Mouse (Mus musculus) yolk sac, embryonic 10.5 days (tissue): ENCODE measurements around the gene Mpc1.
A peak's percentile ranks its signal among the peaks of the same experiment; 100 is the strongest.

Source experiments
- DNase-seq: peaks from one replicate; pipeline ENCODE4 v3.0.0-alpha.2; 2017; ENCODE audit warnings: low spot score

Mpc1 gene

DNA sequence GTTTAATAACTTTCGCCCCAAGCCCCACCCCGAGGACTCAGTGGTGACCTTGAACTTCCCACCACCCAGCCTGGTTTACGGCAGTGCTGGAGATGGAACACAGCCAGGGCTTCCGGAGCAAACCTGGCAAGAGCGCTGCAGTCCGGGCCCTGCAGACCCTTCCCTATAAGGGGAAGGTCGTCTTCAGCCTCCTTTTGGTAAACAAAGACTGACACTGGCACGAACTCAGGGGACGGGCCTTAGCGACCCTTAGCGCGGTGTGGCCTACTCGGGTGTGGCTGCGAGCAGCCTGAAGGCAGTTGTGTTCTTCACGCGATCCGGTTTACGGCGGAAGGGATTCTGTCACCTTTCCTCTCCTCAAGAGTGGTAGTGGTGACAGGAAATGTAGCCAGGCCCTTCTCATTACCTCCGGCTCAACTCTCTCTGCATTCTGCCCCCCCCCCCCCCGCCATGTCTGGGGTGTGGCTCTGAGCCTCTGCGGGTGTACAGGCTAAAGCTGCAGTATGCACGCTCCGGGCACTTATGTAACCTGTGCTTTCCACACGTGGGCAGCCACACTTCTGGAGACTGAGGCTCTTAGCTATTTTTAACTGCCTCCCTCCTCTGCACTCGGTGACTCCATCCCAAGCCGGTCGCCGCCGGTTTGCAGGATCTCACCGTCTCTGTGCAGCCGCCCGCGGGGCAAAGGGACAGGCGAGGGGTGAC, at the start of gene Mpc1:
Mpc1 (plus strand) TSS at position 84 of the 705 bp plus-strand sequence.
- DNase-seq, result no peak

GRCm38 (mm10) chr17:8233618-8234214, 49.0 kb upstream of the Mpc1 start:
- DNase-seq, result no peak

GRCm38 (mm10) chr17:8234537-8234936, 48.2 kb upstream of the Mpc1 start:
- no peak for DNase-seq

GRCm38 (mm10) chr17:8235743-8236142, 47.0 kb upstream of the Mpc1 start, which contains the start of gene Ccr6:
Ccr6 (plus strand) TSS chr17:8236043.
- DNase-seq, result no peak

DNA sequence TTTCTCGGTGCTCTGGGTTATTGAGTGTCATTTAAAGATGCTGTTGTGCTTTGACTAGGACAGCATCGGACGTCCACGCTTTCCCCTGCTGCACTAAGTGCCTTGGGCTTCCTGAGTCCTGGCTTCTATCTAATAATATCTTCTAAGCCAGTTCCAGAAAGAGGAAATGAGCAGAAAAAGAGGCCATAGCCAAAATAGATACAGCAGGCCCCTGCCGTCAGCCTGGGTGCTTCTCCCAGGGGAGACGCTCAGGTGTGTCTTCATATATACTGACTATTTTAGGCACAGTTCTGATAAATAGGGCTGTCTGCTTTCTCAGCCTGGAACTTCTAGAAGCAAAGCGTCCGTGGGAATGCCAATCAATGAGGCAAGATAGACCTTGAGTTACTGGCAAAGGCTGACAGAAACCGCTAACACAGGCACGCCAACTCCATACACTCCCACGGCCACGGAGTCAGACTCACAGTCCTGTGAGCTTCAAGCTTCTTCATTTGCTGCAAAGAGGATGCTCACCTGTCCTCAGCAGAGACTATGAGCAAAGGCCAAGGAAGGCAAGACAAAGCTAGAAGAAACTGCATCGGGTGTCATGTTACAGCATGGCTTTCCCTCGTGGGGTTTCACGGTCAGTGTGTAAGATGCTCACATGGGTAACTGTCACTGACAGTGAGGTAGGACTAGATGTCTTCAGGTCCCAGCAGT, 44.5 kb upstream of the Mpc1 start:
- no peak for DNase-seq

DNA sequence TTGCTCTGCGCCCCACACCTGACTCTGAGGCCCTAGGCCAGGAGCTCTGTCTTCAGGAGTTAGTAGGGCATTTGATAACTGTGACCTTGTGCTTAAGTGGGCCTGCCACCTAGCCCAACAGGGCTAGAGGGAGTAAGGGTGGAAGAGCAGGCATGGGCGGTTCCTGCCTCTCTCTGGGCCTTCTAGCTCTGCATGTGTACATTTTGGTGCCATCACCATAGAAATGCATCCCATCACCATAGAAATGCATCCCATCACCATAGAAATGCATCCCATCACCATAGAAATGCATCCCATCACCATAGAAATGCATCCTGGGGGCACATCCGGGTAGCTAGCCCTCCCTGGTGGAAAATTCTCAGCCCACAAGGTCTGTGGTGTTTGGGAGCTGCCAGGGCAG, 43.1 kb upstream of the Mpc1 start:
- no peak for DNase-seq

DNA sequence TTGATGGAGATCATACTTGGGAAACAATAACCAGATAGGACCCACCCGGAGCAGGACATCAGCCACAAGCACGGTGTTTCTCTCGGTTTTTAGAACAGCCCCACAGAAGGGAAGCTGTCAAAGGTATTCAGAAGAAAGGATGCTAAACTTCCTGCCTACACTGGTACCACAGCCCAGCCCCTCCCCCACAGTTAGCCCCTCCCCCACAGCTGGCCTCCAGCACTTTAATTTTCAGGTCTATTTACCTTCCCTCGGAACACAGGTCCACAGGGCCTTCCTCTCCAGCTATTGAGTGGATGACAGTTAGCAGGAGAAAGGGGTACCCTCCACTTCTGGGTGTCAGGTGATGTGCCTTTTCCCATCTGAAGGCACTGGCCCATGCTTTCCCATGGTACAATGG, 42.2 kb upstream of the Mpc1 start:
- no peak for DNase-seq

GRCm38 (mm10) chr17:8241645-8242044, 41.1 kb upstream of the Mpc1 start:
- DNase-seq, result no peak

GRCm38 (mm10) chr17:8242186-8242585, 40.5 kb upstream of the Mpc1 start:
- no peak for DNase-seq

- no peak for DNase-seq
These were observed 38.6 kb upstream of the Mpc1 start for GRCm38 (mm10) chr17:8244124-8244523.

- DNase-seq, result no peak
These were observed 36.5 kb upstream of the Mpc1 start for GRCm38 (mm10) chr17:8246102-8246754.

DNA sequence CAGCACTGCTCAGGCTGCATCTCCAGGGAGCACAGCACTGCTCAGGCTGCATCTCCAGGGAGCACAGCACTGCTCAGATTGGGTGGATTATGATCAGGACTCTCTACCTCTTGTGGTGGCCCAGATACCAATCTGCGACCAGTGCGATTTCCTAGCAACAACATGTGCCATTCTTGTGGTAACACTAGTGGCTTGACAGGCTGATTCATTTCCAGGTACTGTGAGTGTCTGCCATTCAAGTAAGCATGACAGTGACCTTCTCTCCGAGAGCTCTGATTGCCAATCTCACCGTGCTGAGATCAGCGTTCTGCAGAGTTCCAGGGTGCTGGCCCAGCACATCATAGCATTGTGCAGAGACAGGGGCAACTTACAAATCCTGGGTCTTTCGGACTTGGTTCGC, 31.0 kb upstream of the Mpc1 start:
- DNase-seq, result no peak

DNA sequence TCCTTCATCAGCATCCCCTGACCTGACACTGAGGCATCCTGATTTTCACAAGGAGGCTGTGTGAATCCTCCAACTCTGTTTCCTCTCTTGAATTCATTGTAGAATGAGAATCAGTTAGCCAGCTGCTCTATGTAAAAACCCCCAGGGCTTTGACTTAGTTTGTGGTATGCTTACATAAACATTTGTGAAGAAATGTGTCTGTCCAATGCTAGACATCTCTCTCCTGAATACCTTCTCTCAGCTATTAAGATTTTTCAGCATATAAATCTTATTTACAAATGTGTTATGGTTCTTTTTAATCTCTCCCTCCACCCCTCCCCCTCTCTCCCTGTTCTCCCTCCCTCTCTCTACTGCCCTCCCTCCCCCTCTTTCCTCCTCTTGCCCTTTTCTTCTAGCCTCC, 28.4 kb upstream of the Mpc1 start:
- no peak for DNase-seq

- DNase-seq, result no peak
These were observed 27.8 kb upstream of the Mpc1 start for GRCm38 (mm10) chr17:8254914-8255313.

DNA sequence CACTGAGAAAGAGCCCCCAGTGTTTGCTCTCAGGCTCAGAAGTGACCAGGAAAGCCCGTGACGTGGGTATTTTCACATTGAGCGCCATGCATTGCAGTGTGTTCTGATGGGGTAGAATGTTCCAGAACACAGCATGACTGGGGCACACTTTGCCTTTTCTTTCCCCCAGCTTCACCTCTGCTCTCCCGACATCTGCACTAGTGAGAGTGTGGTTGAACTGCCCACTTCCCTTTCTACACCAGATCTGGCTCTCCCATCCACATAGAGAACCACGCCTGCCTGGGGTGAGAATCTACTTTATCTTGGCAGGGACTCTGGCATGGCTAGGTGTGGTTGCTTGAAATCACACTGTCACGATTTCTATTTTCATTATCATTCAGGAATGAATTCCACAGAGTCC, 27.1 kb upstream of the Mpc1 start:
- DNase-seq, result no peak

GRCm38 (mm10) chr17:8256982-8257381, 25.7 kb upstream of the Mpc1 start:
- DNase-seq, result no peak

DNA sequence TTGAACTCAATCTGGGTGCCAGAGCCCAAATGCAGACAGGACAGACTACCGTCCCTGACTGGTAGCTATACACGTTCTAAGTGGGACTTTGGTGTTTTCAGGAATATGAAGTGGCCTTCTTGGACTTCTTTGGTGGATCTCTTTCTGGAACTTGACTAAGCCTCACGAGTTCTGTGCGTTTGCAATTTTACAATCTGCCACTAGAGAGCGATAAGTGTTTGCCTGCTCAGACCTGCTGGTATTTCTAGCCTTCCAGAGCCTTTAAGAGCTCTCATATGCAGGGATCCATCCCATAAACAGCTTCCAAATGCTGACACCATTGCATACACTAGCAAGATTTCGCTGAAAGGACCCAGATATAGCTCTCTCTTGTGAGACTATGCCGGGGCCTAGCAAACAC, 18.1 kb upstream of the Mpc1 start:
- peak; percentile 26 for DNase-seq

GRCm38 (mm10) chr17:8272054-8272749, 10.5 kb upstream of the Mpc1 start:
- no peak for DNase-seq

DNA sequence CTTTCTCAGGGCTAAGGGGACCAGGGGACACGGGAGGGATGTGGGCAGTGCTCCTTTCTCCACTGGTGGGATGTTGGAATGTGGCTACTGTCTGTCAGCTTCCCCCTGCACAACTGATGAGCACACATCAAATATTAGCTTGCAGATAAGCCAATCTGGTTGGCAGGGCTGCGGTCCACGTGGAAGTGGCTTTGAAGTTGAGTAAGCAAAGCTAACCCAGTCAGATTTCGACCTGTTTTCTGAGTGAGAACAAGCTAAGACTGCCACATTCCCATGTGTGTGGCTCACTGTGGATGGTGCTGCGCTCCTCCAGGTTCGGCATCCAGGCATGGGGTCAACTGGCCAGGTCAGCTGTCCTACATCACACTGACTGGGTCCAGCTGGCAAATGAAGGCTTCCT, 9.8 kb upstream of the Mpc1 start:
- no peak for DNase-seq

DNA sequence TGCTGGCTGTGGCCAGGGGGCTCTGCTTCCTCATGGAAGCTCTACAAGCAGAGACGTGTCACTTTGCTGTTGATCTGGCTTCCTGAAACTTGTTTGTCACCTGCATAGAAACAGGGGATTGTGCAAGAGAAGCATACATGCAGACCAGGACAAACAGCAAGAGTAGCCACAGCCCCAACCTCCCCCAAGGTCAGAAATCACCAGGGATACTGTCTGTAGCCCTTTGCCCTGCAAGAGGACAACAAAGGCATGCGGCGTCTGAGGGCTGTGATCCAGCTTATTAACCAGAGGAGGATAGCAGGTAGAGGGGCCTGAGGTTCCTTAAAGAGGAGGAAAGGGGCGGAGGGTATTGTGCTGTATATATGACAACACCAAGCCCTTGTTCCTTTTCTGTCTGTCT, 6.6 kb upstream of the Mpc1 start:
- DNase-seq, result peak; percentile 29

GRCm38 (mm10) chr17:8276680-8277079, 6.0 kb upstream of the Mpc1 start:
- no peak for DNase-seq

GRCm38 (mm10) chr17:8277266-8277665, 5.4 kb upstream of the Mpc1 start:
- DNase-seq, result no peak
